Mouse (Mus musculus) small intestine, adult 2 months (tissue): ENCODE data around the gene Gm14214. TPM values are rescaled to one million over a fixed set of nuclear protein-coding genes. Genes with fewer than 3 reads are reported as not detected.

Experiments used
- H3K27ac ChIP-seq: fragments of 200-500 bp; 2 replicates; pipeline ENCODE4 v1.5.1; 2012; ENCODE audit warnings: low read depth, low read length, control low read depth, inconsistent platforms; ENCODE audit not compliant: insufficient read depth
- H3K27me3 ChIP-seq: fragments of 200-500 bp; 2 replicates; pipeline ENCODE4 v1.6.1; 2012; ENCODE audit warnings: mild to moderate bottlenecking, moderate library complexity, low read length, inconsistent platforms; ENCODE audit not compliant: control insufficient read depth, insufficient read depth
- H3K36me3 ChIP-seq: fragments of 200-500 bp; 2 replicates; pipeline ENCODE4 v1.6.1; 2012; ENCODE audit warnings: mild to moderate bottlenecking, low read length, control low read depth, inconsistent platforms; ENCODE audit not compliant: control insufficient read depth, insufficient read depth
- H3K4me1 ChIP-seq: fragments of 200-500 bp; 2 replicates; pipeline ENCODE4 v1.6.1; 2012; ENCODE audit warnings: low read length, inconsistent platforms, mixed read lengths; ENCODE audit not compliant: control insufficient read depth, insufficient read depth, insufficient read length
- H3K4me3 ChIP-seq: fragments of 200-500 bp; 2 replicates; pipeline ENCODE4 v1.5.1; 2012; ENCODE audit warnings: low read depth, mild to moderate bottlenecking, control low read depth, inconsistent platforms, low read length, moderate library complexity
- CTCF ChIP-seq: fragments of 200-500 bp; IDR thresholded peaks from 2 replicates; pipeline ENCODE4 v1.5.1; 2012; ENCODE audit warnings: low read depth, mild to moderate bottlenecking, control low read depth, inconsistent platforms, low read length, moderate library complexity, mixed read lengths; ENCODE audit not compliant: insufficient replicate concordance, insufficient read length; ENCODE audit errors: extremely low read depth
- POLR2A ChIP-seq: fragments of 200-500 bp; IDR thresholded peaks from 2 replicates; pipeline ENCODE4 v1.6.1; 2012; ENCODE audit warnings: low read depth, mild to moderate bottlenecking, control low read depth, inconsistent platforms, low read length, moderate library complexity
- WGBS: fragments of 180-500 bp; shearing (Covaris S2); methylation state at CpG from one replicate; pipeline ENCODE4 v1.1.7; 2018; 5-methylcytosine and 5-hydroxymethylcytosine counted together
- polyA plus RNA-seq: library from polyadenylated mRNA; depleted of rRNA; stranded (reverse); fragments of >200 nt; gene quantifications from 2 replicates; pipeline ENCODE4 v1.2.3, GENCODE M21; 2012; rRNA removed

The Gm14214 gene
- polyA plus RNA-seq, 1 experiment: not detected

- WGBS: 81% methylated on average over 3 of the region's 3 CpGs
- no peak for TF ChIP-seq POLR2A
- TF ChIP-seq CTCF: no peak
- Histone ChIP-seq H3K4me3 (no peak overlapping the region), H3K4me1 (no peaks in the 10 kb centered on the region; the same call in 1 of the 2 replicates), H3K36me3 (no peaks in the 10 kb centered on the region), H3K27me3 (no peaks in the 10 kb centered on the region; the same call in 1 of the 2 replicates), H3K27ac (no peak overlapping the region)
Measured at GRCm38 (mm10) chr2:154730841-154731240, 39.0 kb downstream of the Gm14214 start.

- Histone ChIP-seq H3K27ac (no peak overlapping the region), H3K27me3 (no peaks in the 10 kb centered on the region), H3K36me3 (no peaks in the 10 kb centered on the region), H3K4me3 (no peak overlapping the region), H3K4me1 (no peaks in the 10 kb centered on the region; the same call in 1 of the 2 replicates)
- WGBS: 57% methylated on average over 3 of the region's 3 CpGs
- no peak for TF ChIP-seq POLR2A
- TF ChIP-seq CTCF: no peak
Measured at GRCm38 (mm10) chr2:154729737-154730136, 40.1 kb downstream of the Gm14214 start.

DNA sequence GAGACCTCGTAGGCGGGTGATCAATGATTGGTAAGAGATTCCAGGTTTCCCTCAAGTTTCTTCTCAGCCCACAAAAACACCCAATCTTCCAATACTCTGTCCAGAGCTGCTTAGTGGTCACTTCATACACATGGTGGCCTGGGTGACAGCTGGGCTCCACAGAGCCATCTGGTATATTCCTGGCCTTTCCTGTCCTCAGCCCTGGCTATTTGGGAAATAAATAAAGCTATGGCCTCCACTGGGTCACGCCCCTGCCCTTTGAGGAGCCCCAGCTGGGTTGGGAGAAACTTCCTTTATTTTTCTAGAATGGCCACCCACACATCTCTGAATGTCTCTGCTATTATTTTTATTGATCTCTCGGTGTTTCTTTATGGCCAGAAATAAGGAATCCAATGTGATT lies 46.4 kb downstream of the Gm14214 start:
- Histone ChIP-seq H3K27ac (no peak overlapping the region), H3K27me3 (no peaks in the 10 kb centered on the region), H3K4me1 (no peaks in the 10 kb centered on the region), H3K36me3 (no peaks in the 10 kb centered on the region), H3K4me3 (no peak overlapping the region)
- WGBS: 73% methylated on average over 4 of the region's 4 CpGs
- no peak for TF ChIP-seq POLR2A
- no peak for TF ChIP-seq CTCF

DNA sequence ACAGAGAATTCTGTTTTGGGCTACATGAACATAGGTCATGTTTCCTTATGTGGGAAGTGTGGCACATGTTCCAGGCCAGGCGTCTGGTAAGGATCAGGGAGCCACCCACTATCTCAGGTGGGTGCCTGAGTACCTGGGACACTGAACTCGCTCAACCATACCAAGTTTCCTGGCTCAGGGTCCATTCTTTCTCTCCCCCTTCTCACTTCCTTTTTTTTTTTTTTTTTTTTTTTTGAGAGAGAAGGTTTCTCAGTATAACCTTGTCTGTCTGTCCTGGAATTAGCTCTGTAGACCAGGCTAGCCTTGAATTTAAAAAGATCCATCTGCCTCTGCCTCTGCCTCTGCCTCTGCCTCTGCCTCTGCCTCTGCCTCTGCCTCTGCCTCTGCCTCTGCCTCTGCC lies 49.5 kb downstream of the Gm14214 start:
- H3K27ac ChIP-seq: no peak overlapping the region
- H3K36me3 ChIP-seq: no peaks in the 10 kb centered on the region
- no peaks in the 10 kb centered on the region for H3K4me1 ChIP-seq
- no peak overlapping the region for H3K4me3 ChIP-seq
- 70% methylated on average over 2 of the region's 2 CpGs for WGBS
- TF ChIP-seq POLR2A: no peak
- no peak for TF ChIP-seq CTCF
- H3K27me3 ChIP-seq: no peaks in the 10 kb centered on the region

Other genes starting within 250 kb of the Gm14214 start
- gene 1700003F12Rik, start 222.9 kb downstream of the Gm14214 start, polyA plus RNA-seq: 0.32 and 0.47 TPM in 2 replicates
- not detected in 2 replicates for gene Actl10, start 218.3 kb downstream of the Gm14214 start, polyA plus RNA-seq
- gene Necab3, start 211.1 kb downstream of the Gm14214 start, polyA plus RNA-seq: 0.24 TPM in 1 of 2 replicates, not detected in the other
- gene E2f1, start 200.1 kb downstream of the Gm14214 start, polyA plus RNA-seq: 7.1 and 14.5 TPM in 2 replicates
- gene Pxmp4, start 166.3 kb downstream of the Gm14214 start, polyA plus RNA-seq: 21.4 and 28.8 TPM in 2 replicates
- gene Zfp341, start 156.7 kb downstream of the Gm14214 start, polyA plus RNA-seq: 2.6 and 4.7 TPM in 2 replicates
- gene 4930519P11Rik, start 156.6 kb downstream of the Gm14214 start, polyA plus RNA-seq: 0.46 and 1.6 TPM in 2 replicates
- 73.2 and 131 TPM in 2 replicates for gene Chmp4b, start 118.3 kb downstream of the Gm14214 start, polyA plus RNA-seq
- gene Raly, start 21.1 kb upstream of the Gm14214 start, polyA plus RNA-seq: 84.3 and 178 TPM in 2 replicates
- 1.2 TPM in 1 of 2 replicates, not detected in the other for gene a, start 21.4 kb upstream of the Gm14214 start, polyA plus RNA-seq
- gene Eif2s2, start 122.9 kb upstream of the Gm14214 start, polyA plus RNA-seq: 1.4 and 2.1 TPM in 2 replicates
- not detected in 2 replicates for gene Gm14226, start 248.2 kb upstream of the Gm14214 start, polyA plus RNA-seq